Mouse (Mus musculus) forelimb bud, embryonic 11.5 days (tissue): ENCODE data around the gene 2810408A11Rik.

Source experiments
- DNase-seq: peaks from one replicate; pipeline ENCODE4 v3.0.0-alpha.2; 2012; ENCODE audit warnings: low read depth, low spot score

Gene 2810408A11Rik

GRCm38 (mm10) chr11:69900471-69901405, at the start of gene 2810408A11Rik, which contains the start of gene Neurl4:
TSS of gene 2810408A11Rik (minus strand) at chr11:69900987.
TSS of gene Neurl4 (plus strand) at chr11:69901072.
- DNase-seq, result peak; percentile 97

- peak; percentile 94 for DNase-seq
These were observed 48.0 kb upstream of the 2810408A11Rik start for GRCm38 (mm10) chr11:69948763-69949150.

DNA sequence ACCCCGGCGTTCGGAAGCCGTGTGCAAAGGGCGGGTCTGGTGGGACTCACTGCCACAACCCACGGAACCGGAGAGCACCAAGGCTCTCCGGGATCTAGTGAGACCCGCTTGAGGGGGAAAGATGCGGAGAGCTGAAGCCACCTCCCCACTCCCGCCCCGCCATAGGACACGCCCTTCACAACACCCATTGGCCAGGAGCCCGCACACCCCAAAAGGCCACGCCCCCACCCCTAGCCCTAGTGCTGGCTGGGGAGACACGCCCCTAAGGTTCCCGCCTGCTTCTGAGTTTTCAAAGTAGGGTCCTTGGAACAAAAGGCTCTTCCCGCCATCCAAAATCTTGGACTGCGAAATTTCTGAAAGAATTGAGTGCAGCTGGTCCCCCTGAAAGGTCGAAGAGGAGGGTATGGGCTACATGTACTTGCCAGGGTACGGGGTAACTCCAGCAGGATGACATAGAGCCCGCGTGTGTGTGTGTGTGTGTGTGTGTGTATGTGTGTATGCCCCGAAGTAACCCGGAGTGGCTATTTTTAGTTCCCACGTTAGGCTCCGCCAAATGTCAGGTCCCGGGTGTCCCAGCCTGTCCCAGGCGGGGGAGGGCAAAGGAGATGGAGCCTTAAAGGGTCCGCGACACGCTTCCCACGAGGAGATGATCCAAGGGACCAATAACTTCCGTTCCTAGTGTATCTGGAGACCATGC, 47.4 kb upstream of the 2810408A11Rik start, which contains the start of gene Slc2a4:
Gene Slc2a4, minus strand, starts transcription at position 123 of the 697 bp plus-strand sequence.
- peak; percentile 96 for DNase-seq

DNA sequence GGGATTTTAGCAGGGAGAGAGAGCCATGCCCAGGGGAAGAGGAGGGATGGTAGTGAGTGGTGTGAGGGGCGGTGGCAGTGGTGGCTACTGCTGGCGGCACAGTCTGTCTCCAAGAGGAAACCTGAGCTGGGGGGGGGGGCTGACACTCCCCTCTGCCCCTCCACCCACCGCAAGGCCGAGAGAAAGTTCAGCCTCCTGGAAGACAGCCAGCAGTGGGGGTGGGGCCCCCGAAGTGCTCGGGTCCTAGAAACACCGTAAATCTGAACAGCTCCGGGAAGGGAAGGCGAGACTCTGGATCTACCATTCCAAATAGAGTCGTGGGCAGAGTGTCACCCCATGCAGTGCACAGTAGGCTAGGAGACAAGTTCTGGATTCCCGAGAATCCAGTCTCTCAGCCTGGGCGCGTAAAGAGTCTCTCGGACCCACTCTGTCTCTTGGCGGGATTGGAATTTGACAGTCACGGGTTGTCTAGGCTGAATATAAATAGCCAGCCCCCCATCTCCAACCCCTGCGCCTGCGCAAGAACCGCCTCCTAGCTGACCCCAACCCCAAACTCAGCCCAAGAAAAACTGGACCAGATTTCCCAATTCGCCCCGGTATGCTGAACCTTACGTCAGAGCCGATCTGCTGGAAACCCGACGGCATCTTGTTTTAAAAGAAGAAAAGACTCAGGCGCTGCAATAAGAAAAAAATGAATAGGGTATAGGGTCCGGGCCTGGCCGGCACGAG, 46.7 kb upstream of the 2810408A11Rik start:
- peak; percentile 65 for DNase-seq

DNA sequence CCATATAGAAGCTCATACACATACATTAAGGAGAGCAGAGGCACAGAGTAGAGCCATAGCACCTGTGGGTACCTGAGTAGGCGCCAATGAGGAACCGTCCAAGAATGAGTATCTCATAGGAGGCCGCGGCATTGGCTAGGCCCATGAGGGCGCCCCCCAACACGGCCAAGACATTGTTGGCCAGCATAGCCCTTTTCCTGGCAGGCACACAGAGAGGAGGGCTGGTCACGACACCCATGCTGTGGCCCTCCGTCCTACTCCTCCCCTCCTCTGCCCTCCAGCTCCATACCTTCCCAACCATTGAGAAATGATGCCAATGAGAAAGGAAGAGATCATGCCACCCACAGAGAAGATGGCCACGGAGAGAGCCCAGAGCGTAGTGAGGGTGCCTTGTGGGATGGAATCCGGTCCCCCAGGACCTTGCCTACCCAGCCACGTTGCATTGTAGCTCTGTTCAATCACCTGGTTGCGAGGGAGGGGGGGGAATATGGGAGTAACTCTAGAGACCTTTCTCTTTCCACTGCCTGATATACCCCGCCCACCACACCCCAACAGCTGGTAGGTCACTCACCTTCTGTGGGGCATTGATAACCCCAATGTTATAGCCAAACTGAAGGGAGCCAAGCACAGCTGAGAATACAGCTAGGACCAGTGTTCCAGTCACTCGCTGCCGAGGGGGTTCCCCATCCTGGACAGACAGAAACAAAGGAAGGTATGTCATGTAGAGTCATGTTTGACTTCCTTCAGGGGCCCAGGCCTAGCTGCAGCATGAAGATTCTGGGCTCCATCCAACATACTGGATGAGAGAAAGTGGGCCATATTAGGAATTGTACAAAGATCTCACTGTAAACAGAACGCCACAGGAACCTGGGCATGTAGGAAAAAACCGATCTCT, 45.5 kb upstream of the 2810408A11Rik start:
- DNase-seq, result no peak

- no peak for DNase-seq
These were observed 44.4 kb upstream of the 2810408A11Rik start for GRCm38 (mm10) chr11:69945216-69945615.

DNA sequence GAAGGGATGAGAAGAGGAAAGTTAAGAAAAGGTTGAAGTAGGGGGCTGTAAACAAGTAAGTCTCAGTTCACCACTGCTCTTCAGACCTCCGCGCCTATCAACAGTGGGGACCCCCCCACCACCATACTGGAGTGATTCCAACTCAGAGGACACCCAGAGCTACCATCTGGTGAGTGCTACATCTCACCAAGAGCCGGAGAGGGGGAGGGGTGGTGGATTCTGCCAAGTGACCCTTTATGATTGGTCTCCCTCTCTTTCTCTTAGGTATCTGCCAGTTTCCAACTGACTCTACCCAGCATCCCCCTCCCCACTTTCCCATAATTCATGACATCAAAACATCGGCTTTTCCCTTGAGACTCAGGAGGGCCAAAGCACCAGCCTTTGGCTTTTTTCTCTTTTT, 40.2 kb upstream of the 2810408A11Rik start:
- DNase-seq, result no peak

DNA sequence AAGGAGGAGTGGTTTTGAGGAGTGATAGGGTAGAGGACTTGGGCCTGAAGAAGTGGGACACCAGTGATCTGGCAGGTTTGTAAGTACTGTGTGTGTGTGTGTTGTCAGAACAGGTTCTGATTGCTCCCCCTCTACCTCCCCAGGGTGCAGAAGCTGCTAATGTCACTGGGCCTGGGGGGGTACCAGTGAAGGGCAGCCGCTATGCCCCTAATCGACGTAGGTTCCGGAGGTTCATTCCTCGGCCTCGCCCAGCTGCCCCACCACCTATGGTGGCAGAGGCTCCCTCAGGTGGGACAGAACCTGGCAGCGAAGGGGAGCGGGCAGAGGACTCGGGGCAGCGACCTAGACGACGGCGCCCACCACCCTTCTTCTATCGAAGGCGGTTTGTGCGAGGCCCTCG, 38.9 kb upstream of the 2810408A11Rik start:
- no peak for DNase-seq

GRCm38 (mm10) chr11:69939181-69939580, 38.4 kb upstream of the 2810408A11Rik start:
- DNase-seq, result no peak

DNA sequence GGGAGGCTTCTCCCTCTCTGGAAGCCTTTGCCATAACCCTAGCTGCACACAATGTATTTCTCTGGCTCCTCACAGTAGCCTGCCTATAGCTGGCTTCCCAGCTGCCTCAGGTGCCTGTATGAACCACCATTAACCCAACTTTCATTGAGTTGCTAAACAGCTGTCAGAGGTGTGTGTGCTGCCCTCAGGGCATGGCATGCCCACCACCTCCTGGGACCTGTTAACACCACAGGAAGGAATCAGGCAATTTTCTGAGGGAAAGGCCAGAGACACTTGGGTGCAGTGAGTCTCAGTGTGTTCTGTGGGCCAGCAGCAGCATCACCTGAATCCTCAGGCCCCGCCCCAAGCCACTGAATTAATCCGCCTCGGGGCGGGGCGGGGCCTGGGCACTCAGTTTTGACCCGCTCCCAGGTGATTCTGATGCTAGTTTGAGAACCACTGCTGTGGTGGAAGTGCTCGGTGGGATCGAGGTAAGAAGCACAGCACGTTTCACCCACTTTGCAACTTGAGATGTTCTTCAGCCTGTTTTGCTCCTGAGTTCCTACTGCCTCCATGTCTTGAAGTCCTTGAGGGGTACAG, 37.7 kb upstream of the 2810408A11Rik start:
- no peak for DNase-seq

- DNase-seq, result no peak
These were observed 37.0 kb upstream of the 2810408A11Rik start for GRCm38 (mm10) chr11:69937834-69938233.

DNA sequence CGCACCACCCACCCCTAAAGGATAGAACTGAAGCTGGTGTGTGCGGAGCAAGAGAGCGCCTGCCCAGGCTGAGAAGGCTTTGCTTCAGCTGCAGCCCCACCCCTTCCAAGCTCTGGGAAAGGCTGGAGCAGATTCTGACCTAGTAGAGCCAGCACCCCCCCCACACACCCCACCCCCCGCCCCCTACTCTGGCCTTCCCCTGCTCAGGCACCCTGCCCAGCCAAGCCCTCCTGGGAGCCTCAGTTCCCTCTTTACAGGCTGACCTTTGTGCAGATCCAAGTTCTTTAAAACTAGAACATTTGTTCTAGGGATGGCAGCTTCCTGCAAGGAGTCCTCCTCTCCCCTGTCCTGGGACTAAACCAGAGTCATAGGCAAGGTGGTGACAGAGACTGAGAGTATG, 36.6 kb upstream of the 2810408A11Rik start:
- no peak for DNase-seq

- no peak for DNase-seq
These were observed 36.0 kb upstream of the 2810408A11Rik start for GRCm38 (mm10) chr11:69936714-69937347.

DNA sequence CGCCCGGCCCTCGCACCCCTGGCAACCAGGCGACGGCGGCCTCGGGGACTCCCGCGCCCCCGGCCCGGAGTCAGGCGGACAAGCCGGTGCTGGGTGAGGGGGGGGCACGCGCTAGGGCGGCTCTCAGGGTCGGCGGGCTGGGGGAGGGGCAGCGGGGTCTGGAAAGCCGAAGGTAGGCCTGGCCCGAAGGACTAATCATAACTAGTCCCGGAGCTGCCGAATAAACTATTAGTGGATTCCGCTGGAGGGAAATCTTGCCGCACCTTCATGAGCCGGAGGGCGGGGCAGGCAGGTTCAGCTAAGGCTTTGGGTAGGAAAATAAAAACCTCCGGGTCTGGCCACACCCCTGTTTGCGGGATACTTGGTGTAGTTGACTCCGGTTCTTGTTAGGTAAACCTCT, 35.4 kb upstream of the 2810408A11Rik start:
- no peak for DNase-seq

- DNase-seq, result peak; percentile 92
These were observed 34.5 kb upstream of the 2810408A11Rik start, which contains the start of gene Ybx2 for GRCm38 (mm10) chr11:69935137-69935879. TSS of gene Ybx2 (plus strand) at chr11:69935796.

GRCm38 (mm10) chr11:69934681-69935080, 33.9 kb upstream of the 2810408A11Rik start:
- DNase-seq, result no peak

GRCm38 (mm10) chr11:69934169-69934568, 33.4 kb upstream of the 2810408A11Rik start:
- DNase-seq, result peak; percentile 92

DNA sequence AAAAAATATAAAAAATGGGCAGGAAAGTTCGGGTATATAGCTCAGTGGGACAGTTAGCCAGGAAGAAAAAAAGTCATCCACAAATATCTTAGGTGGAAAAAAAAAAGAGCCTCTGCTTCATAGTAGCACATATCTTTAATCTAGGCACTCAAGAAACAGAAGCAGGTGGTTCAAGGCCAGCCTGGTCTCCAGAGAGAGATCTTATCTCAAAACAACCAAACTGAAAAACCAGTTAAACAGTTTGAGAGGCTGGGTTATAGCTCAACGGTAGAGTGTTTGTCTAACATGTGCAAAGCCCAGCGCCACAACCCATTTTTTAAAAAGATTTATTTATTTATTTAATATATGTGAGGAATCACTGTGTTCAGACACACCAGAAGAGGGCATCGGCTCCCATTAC, 32.3 kb upstream of the 2810408A11Rik start:
- no peak for DNase-seq

- DNase-seq, result no peak
These were observed 31.5 kb upstream of the 2810408A11Rik start for GRCm38 (mm10) chr11:69932254-69932653.
